Mouse (Mus musculus) heart, adult 2 months (tissue): Measurements from ENCODE around the gene Elk4.

ENCODE experiments used
- CTCF ChIP-seq: fragments of 200-600 bp; IDR thresholded peaks from 2 replicates; pipeline ENCODE4 v1.8.1; 2022; ENCODE audit warnings: antibody characterized with exemption, mild to moderate bottlenecking, moderate library complexity
- EP300 ChIP-seq: fragments of 200-500 bp; IDR thresholded peaks from 2 replicates; pipeline ENCODE4 v1.6.1; 2011; ENCODE audit warnings: low read depth, low read length, control low read depth; ENCODE audit not compliant: insufficient read depth

DNA sequence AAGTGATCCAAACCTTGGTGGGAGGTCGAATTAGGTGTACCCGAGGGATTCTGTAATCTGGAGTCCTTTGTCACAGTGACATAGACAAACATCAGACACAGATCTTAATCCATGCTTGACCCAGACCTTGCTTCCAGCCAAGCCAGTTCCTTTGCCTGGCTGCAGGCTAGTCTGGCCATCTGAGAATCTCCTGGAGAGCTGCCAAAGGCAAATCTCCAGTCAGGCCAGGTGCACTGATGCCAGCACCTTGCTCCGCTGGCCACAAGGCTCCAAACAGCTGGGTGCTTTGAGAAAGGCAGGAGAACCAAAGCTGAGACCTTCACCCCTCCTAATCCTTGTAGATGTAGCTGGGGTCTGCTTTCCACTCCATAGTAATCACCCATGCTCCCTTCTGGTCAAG is 44.3 kb downstream of the Elk4 start:
- TF ChIP-seq CTCF (no peak), EP300 (no peak)
